Comparison of ENCODE assay signal across 8 mouse cellular contexts in genomic region chr4:126113943-126114342, GRCm38 (mm10). TPM values are rescaled to one million over a fixed set of nuclear protein-coding genes. Genes with fewer than 3 reads are reported as not detected.
DNase-seq lines count a peak whose midpoint lies in the region; ATAC-seq and TF ChIP-seq lines count a peak whose summit lies in the region.

No protein-coding gene starts in this region.

- no peak for TF ChIP-seq POLR2A in heart, adult 2 months (IDR thresholded peaks at IDR 0.05; ENCODE audit: insufficient read depth, low read depth, low read length)

- no peaks in the 10 kb centered on the region for H3K27me3 ChIP-seq in heart, adult 2 months (ENCODE audit: control insufficient read depth, insufficient read depth, low read length)
- H3K27me3 ChIP-seq in heart, embryonic 12.5 days (replicated peaks): no peaks in the 10 kb centered on the region
- no peaks in the 10 kb centered on the region for H3K27me3 ChIP-seq in liver, embryonic 12.5 days (replicated peaks)

- no peak overlapping the region for H3K9ac ChIP-seq in heart, adult 2 months (ENCODE audit: low read depth, low read length)
- no peak overlapping the region for H3K9ac ChIP-seq in heart, embryonic 12.5 days
- no peak overlapping the region for H3K9ac ChIP-seq in liver, embryonic 12.5 days

- DNase-seq in heart, adult 2 months: peak; percentile 65 to 78
- peak; percentile 80 for DNase-seq in CD4-positive helper T cell, adult 2 months (ENCODE audit: low read depth, low spot score)
- DNase-seq in c-Kit-negative CD71-positive TER-119-positive erythroid progenitor cells, embryonic 14.5 days (ENCODE audit: low read depth, low spot score): peak; percentile 22
- DNase-seq in gastrocnemius, postnatal 36 days: peak; percentile 54 to 56
- DNase-seq in retina, embryonic 14.5 days (ENCODE audit: low spot score): peak; percentile 79
- DNase-seq in right cerebral cortex, postnatal 25 days: no peak

- no peak for ATAC-seq in heart, embryonic 12.5 days (ENCODE audit: insufficient number of reproducible peaks, low FRiP score)
- ATAC-seq in liver, embryonic 12.5 days: peak; percentile 29

- intact Hi-C loops in heart, adult 2 months (cut with DNase I): loop anchor here (1.0 to 2.0 kb wide), 2 partner anchors 28 to 33 kb away; partner anchors contain the start of gene Eva1b
- intact Hi-C loops in gastrocnemius, postnatal 36 days (cut with DNase I): loop anchor here (1.0 kb wide), 1 partner anchor 27 kb away; no protein-coding TSS in a partner anchor

- no peak overlapping the region; the same call in 1 of the 2 replicates for H3K27ac ChIP-seq in heart, adult 2 months
- no peak overlapping the region for H3K27ac ChIP-seq in heart, embryonic 12.5 days (ENCODE audit: poor library complexity, severe bottlenecking)
- H3K27ac ChIP-seq in liver, embryonic 12.5 days: no peak overlapping the region

- 10% methylated on average over 6 of the region's 6 CpGs for WGBS in heart, adult 2 months
- 12% methylated on average over 6 of the region's 6 CpGs for WGBS in heart, embryonic 12.5 days
- 11% methylated on average over 6 of the region's 6 CpGs for WGBS in liver, embryonic 12.5 days (ENCODE audit: insufficient replicate concordance)

- H3K4me2 ChIP-seq in heart, embryonic 12.5 days: no peak overlapping the region
- no peak overlapping the region for H3K4me2 ChIP-seq in liver, embryonic 12.5 days

- TF ChIP-seq CTCF in heart, adult 2 months (IDR thresholded peaks at IDR 0.05): peak; percentile 90

- H3K79me2 ChIP-seq in heart, adult 2 months (replicated peaks; ENCODE audit: control insufficient read depth, insufficient read depth, low read length): peaks cover 10% of the 10 kb centered on the region

- 0 out of 2 replicates have a peak, but pooled peaks have one; percentile 50 for TF ChIP-seq EP300 in heart, adult 2 months (IDR thresholded peaks at IDR 0.05; ENCODE audit: insufficient read depth, low read depth, low read length)

- peaks cover 5% of the 10 kb centered on the region; the same call in 1 of the 2 replicates for H3K36me3 ChIP-seq in heart, adult 2 months (ENCODE audit: control insufficient read depth, insufficient read depth, low read length)
- peaks cover 10% of the 10 kb centered on the region for H3K36me3 ChIP-seq in heart, embryonic 12.5 days
- peaks cover 7% of the 10 kb centered on the region; the same call in 1 of the 2 replicates for H3K36me3 ChIP-seq in liver, embryonic 12.5 days

- peaks cover 33% of the 10 kb centered on the region for H3K4me1 ChIP-seq in heart, adult 2 months (ENCODE audit: control insufficient read depth, insufficient read depth, low read length)
- H3K4me1 ChIP-seq in heart, embryonic 12.5 days (replicated peaks): peaks cover 61% of the 10 kb centered on the region
- peaks cover 58% of the 10 kb centered on the region for H3K4me1 ChIP-seq in liver, embryonic 12.5 days

- H3K9me3 ChIP-seq in heart, embryonic 12.5 days (replicated peaks): no peaks in the 10 kb centered on the region
- no peaks in the 10 kb centered on the region for H3K9me3 ChIP-seq in liver, embryonic 12.5 days (replicated peaks)

- no peak overlapping the region for H3K4me3 ChIP-seq in heart, adult 2 months
- no peak overlapping the region for H3K4me3 ChIP-seq in heart, embryonic 12.5 days
- no peak overlapping the region for H3K4me3 ChIP-seq in liver, embryonic 12.5 days

RNA-seq across cellular contexts. Expression of gene Stk40, which starts 10.2 kb away (rescaled TPM):
- 10 to 100 TPM; 41.6 to 53.8 TPM for total RNA-seq in heart, adult 2 months (2021)
- polyA plus RNA-seq in heart, adult 2 months (2012; rRNA removed): 36.3 and 36.7 TPM in 2 replicates
- polyA plus RNA-seq in heart, embryonic 12.5 days (2016; fragmentation: Nextera tagmentation; extraction: Ambion mirVana): 35.0 and 35.2 TPM in 2 replicates
- 10 to 100 TPM; 74.6 to 80.1 TPM for total RNA-seq in gastrocnemius, postnatal 36 days (2021)
- 22.4 and 23.0 TPM in 2 replicates for polyA plus RNA-seq in liver, embryonic 12.5 days (2016; fragmentation: Nextera tagmentation; extraction: Ambion mirVana)

RNA-seq across cellular contexts. Expression of gene Lsm10, which starts 17.5 kb away (rescaled TPM):
- total RNA-seq in heart, adult 2 months (2021): 10 to 100 TPM; 17.0 to 18.9 TPM
- polyA plus RNA-seq in heart, adult 2 months (2012; rRNA removed): 33.1 and 33.8 TPM in 2 replicates
- 36.3 and 41.2 TPM in 2 replicates for polyA plus RNA-seq in heart, embryonic 12.5 days (2016; fragmentation: Nextera tagmentation; extraction: Ambion mirVana)
- 1 to 10 TPM; 5.8 to 7.6 TPM for total RNA-seq in gastrocnemius, postnatal 36 days (2021)
- polyA plus RNA-seq in liver, embryonic 12.5 days (2016; fragmentation: Nextera tagmentation; extraction: Ambion mirVana): 34.5 and 36.7 TPM in 2 replicates

RNA-seq across cellular contexts. Expression of gene Eva1b, which starts 33.6 kb away (rescaled TPM):
- total RNA-seq in heart, adult 2 months (2021): 10 to 100 TPM in 1 of 2 experiments, 1 to 10 TPM in 1; 9.5 to 11.9 TPM
- polyA plus RNA-seq in heart, adult 2 months (2012; rRNA removed): 15.2 and 19.7 TPM in 2 replicates
- 30.6 and 31.2 TPM in 2 replicates for polyA plus RNA-seq in heart, embryonic 12.5 days (2016; fragmentation: Nextera tagmentation; extraction: Ambion mirVana)
- 1 to 10 TPM; 5.5 to 6.8 TPM for total RNA-seq in gastrocnemius, postnatal 36 days (2021)
- polyA plus RNA-seq in liver, embryonic 12.5 days (2016; fragmentation: Nextera tagmentation; extraction: Ambion mirVana): 19.3 and 19.5 TPM in 2 replicates

RNA-seq across cellular contexts. Expression of gene Sh3d21, which starts 49.3 kb away (rescaled TPM):
- total RNA-seq in heart, adult 2 months (2021): 1 to 10 TPM; 1.5 to 2.7 TPM
- 1.9 and 2.0 TPM in 2 replicates for polyA plus RNA-seq in heart, adult 2 months (2012; rRNA removed)
- 2.7 and 3.6 TPM in 2 replicates for polyA plus RNA-seq in heart, embryonic 12.5 days (2016; fragmentation: Nextera tagmentation; extraction: Ambion mirVana)
- 1 to 10 TPM in 1 of 2 experiments, under 1 TPM in 1; 0.71 to 1.3 TPM for total RNA-seq in gastrocnemius, postnatal 36 days (2021)
- 1.3 and 1.6 TPM in 2 replicates for polyA plus RNA-seq in liver, embryonic 12.5 days (2016; fragmentation: Nextera tagmentation; extraction: Ambion mirVana)

RNA-seq across cellular contexts. Expression of gene Oscp1, which starts 55.6 kb away (rescaled TPM):
- total RNA-seq in heart, adult 2 months (2021): 1 to 10 TPM; 1.6 to 2.8 TPM
- 1.00 and 1.2 TPM in 2 replicates for polyA plus RNA-seq in heart, adult 2 months (2012; rRNA removed)
- polyA plus RNA-seq in heart, embryonic 12.5 days (2016; fragmentation: Nextera tagmentation; extraction: Ambion mirVana): 5.9 and 7.7 TPM in 2 replicates
- total RNA-seq in gastrocnemius, postnatal 36 days (2021): 1 to 10 TPM; 1.2 to 2.5 TPM
- polyA plus RNA-seq in liver, embryonic 12.5 days (2016; fragmentation: Nextera tagmentation; extraction: Ambion mirVana): 2.8 and 3.0 TPM in 2 replicates
